Mouse (Mus musculus) hindbrain, embryonic 11.5 days (tissue): ENCODE measurements around the gene St6galnac3. TPM values are rescaled to one million over a fixed set of nuclear protein-coding genes. Genes with fewer than 3 reads are reported as not detected.

Experiments used
- ATAC-seq: fragments of 200-750 bp; cut with Nextera tagmentation; 2 replicates; pipeline ENCODE4 v1.8.0; 2017; ENCODE audit warnings: mild to moderate bottlenecking, moderate TSS enrichment, moderate library complexity; ENCODE audit not compliant: low FRiP score
- DNase-seq: peaks from one replicate; pipeline ENCODE4 v3.0.0-alpha.2; 2015; ENCODE audit warnings: low spot score
- H3K27ac ChIP-seq: fragments of 300-500 bp; sonication (generic); 2 replicates; pipeline ENCODE4 v1.5.1; 2014; ENCODE audit warnings: mild to moderate bottlenecking, low read depth, low read length
- H3K27me3 ChIP-seq: fragments of 300-500 bp; sonication (generic); 2 replicates; pipeline ENCODE4 v1.6.1; 2014; ENCODE audit warnings: mild to moderate bottlenecking, low read length, moderate library complexity, mixed read lengths; ENCODE audit not compliant: control insufficient read depth, insufficient read depth
- H3K36me3 ChIP-seq: fragments of 300-500 bp; sonication (generic); 2 replicates; pipeline ENCODE4 v1.6.1; 2014; ENCODE audit warnings: mild to moderate bottlenecking, low read length, moderate library complexity, mixed read lengths; ENCODE audit not compliant: control insufficient read depth, insufficient read depth
- H3K4me1 ChIP-seq: fragments of 300-500 bp; sonication (generic); replicated peaks from 2 replicates; pipeline ENCODE4 v1.6.1; 2014; ENCODE audit warnings: low read length, mixed read lengths; ENCODE audit not compliant: control insufficient read depth, insufficient read depth
- H3K4me2 ChIP-seq: fragments of 300-500 bp; sonication (generic); replicated peaks from 2 replicates; pipeline ENCODE4 v1.6.1; 2014; ENCODE audit warnings: mild to moderate bottlenecking, low read depth, low read length
- H3K4me3 ChIP-seq: fragments of 300-500 bp; sonication (generic); 2 replicates; pipeline ENCODE4 v1.5.1; 2014; ENCODE audit warnings: low read depth, low read length
- H3K9ac ChIP-seq: fragments of 300-500 bp; sonication (generic); 2 replicates; pipeline ENCODE4 v1.6.1; 2014; ENCODE audit warnings: low read depth, low read length
- H3K9me3 ChIP-seq: fragments of 300-500 bp; sonication (generic); 2 replicates; pipeline ENCODE4 v1.6.1; 2016; ENCODE audit warnings: low read length; ENCODE audit not compliant: control insufficient read depth
- WGBS: fragments of 180-500 bp; shearing (Covaris S2); extraction: QIAGEN DNeasy Blood & Tissue Kit; methylation state at CpG from one replicate; pipeline ENCODE4 v1.1.7; 2014; 5-methylcytosine and 5-hydroxymethylcytosine counted together
- polyA plus RNA-seq: library from polyadenylated mRNA; unstranded; fragments of >200 nt; fragmentation: Nextera tagmentation; extraction: Ambion mirVana; gene quantifications from 2 replicates; pipeline ENCODE4 v1.2.1, GENCODE M21; 2014

Gene St6galnac3
- polyA plus RNA-seq, 1 experiment from 2014 or later = 34.8 TPM

DNA sequence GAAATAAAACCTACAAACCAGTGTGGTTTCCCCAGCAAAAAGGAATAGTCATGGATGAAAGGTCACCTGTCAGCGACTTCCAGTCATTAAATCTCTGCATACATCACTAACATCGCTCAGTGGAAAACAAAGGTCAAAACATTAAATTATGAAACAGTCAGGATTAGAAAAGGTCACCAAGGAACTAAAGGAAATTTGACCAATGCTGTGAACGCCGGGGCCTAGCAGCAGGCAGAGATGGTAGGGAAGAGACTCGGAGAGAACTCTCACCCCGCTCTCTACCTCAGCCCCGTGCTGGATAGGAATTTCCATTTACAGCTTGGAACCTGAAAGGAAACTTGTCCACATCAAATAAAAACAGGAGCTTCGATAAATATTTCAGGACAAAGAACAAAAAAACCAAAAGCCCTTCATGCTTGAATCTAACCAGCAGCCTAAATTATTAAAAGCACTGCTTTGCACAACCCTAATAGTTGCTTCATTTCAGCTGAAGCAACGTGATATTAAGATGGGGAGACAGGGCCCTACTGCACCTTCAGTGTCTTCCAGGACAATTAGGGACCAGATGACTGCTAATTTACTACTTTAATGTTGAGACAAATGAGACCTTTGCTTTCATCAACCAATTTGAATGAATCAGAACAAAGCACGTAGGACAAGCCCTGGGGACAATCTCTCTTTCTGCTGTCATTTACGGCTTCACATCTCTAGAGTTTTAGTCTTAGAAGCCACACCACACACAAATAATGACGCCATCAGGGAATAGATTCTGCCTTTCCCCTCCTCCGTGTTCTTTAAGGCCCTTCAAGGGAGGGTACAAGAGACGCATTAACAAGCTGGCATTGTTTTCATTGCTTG lies 303.7 kb downstream of the St6galnac3 start:
- WGBS = 70% methylated on average over 14 of the region's 14 CpGs
- ATAC-seq (no peak), DNase-seq (no peak)
- Histone ChIP-seq H3K9me3 (no peaks in the 10 kb centered on the region), H3K9ac (no peak overlapping the region), H3K36me3 (no peaks in the 10 kb centered on the region), H3K4me2 (no peak overlapping the region), H3K4me1 (no peaks in the 10 kb centered on the region), H3K27me3 (no peaks in the 10 kb centered on the region), H3K4me3 (no peak overlapping the region), H3K27ac (no peak overlapping the region)

GRCm38 (mm10) chr3:153419331-153419730 lies 305.6 kb downstream of the St6galnac3 start:
- ATAC-seq = no peak
- WGBS = 86% methylated on average over 7 of the region's 7 CpGs

DNA sequence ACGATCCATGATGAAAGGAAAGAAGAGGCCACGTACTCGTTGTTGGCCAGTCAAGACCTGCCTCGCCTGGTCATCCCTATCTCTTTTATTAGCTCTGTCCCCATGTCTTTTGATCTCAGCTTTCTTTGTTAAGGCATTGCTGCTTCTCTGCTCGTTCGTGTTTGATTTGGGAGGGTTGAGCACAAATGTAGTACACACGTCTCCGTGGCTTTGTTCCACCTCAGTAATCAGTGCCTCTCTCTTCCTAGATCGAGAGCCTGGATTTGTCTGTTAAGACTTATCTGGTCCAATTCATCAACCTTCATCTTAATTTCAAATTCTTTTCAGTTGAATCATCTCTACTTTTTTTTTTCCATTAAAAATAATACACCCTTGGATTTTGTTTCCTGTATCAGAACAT lies 308.0 kb downstream of the St6galnac3 start:
- Histone ChIP-seq H3K4me2 (no peak overlapping the region), H3K27me3 (no peaks in the 10 kb centered on the region), H3K27ac (no peak overlapping the region), H3K9ac (no peak overlapping the region), H3K9me3 (no peaks in the 10 kb centered on the region), H3K36me3 (no peaks in the 10 kb centered on the region), H3K4me1 (no peaks in the 10 kb centered on the region), H3K4me3 (no peak overlapping the region)
- ATAC-seq (no peak), DNase-seq (no peak)
- 66% methylated on average over 9 of the region's 9 CpGs for WGBS

More at GRCm38 (mm10) chr3:153419331-153419730, 305.6 kb downstream of the St6galnac3 start:
- H3K27me3 ChIP-seq = no peaks in the 10 kb centered on the region
- no peak overlapping the region for H3K4me2 ChIP-seq
- H3K4me1 ChIP-seq = no peaks in the 10 kb centered on the region
- H3K9me3 ChIP-seq = no peaks in the 10 kb centered on the region
- H3K36me3 ChIP-seq = no peaks in the 10 kb centered on the region
- no peak overlapping the region for H3K9ac ChIP-seq
- H3K27ac ChIP-seq = no peak overlapping the region
- no peak for DNase-seq
- H3K4me3 ChIP-seq = no peak overlapping the region

DNA sequence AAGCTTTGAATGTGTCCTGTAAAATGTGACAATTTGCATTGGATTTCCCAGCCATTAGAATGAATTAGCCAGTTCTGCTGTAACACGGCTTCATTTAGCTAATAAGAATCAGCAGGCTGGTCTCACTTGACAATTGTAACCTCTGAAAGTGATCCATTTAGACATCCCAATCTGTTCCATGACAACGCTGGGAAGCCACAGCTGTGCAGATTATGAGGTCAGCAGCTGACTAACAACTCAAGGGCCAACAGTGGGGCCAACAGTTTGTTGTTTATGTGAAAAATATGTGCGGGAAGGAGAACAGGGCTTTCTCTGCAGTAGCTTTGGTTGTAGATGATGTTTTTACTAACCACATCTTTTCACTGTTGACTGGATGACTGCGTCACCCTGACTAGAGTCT lies 308.6 kb downstream of the St6galnac3 start:
- ATAC-seq = no peak
- DNase-seq = no peak
- 85% methylated on average over 4 of the region's 4 CpGs for WGBS
- Histone ChIP-seq H3K4me1 (no peaks in the 10 kb centered on the region), H3K27me3 (no peaks in the 10 kb centered on the region), H3K9ac (no peak overlapping the region), H3K4me3 (no peak overlapping the region), H3K27ac (no peak overlapping the region), H3K36me3 (no peaks in the 10 kb centered on the region), H3K9me3 (no peaks in the 10 kb centered on the region), H3K4me2 (no peak overlapping the region)

GRCm38 (mm10) chr3:153414132-153414531 lies 310.8 kb downstream of the St6galnac3 start:
- Histone ChIP-seq H3K4me3 (no peak overlapping the region), H3K27ac (no peak overlapping the region), H3K9me3 (no peaks in the 10 kb centered on the region), H3K4me1 (no peaks in the 10 kb centered on the region), H3K4me2 (no peak overlapping the region), H3K36me3 (no peaks in the 10 kb centered on the region), H3K9ac (no peak overlapping the region), H3K27me3 (no peaks in the 10 kb centered on the region)
- WGBS = 84% methylated on average over 2 of the region's 2 CpGs
- DNase-seq = no peak
- ATAC-seq = no peak

GRCm38 (mm10) chr3:153409286-153409685 lies 315.7 kb downstream of the St6galnac3 start:
- H3K4me2 ChIP-seq = no peak overlapping the region
- no peak overlapping the region for H3K9ac ChIP-seq
- DNase-seq (peak; percentile 27), ATAC-seq (no peak; the same call in 1 of the 2 replicates)
- H3K36me3 ChIP-seq = no peaks in the 10 kb centered on the region
- H3K27me3 ChIP-seq = no peaks in the 10 kb centered on the region
- H3K27ac ChIP-seq = no peak overlapping the region
- H3K4me3 ChIP-seq = no peak overlapping the region
- H3K4me1 ChIP-seq = no peaks in the 10 kb centered on the region
- H3K9me3 ChIP-seq = no peaks in the 10 kb centered on the region
- WGBS = 65% methylated on average over 9 of the region's 9 CpGs

- Histone ChIP-seq H3K36me3 (no peaks in the 10 kb centered on the region), H3K9me3 (no peaks in the 10 kb centered on the region), H3K9ac (no peak overlapping the region), H3K4me3 (no peak overlapping the region), H3K4me2 (no peak overlapping the region), H3K27me3 (no peaks in the 10 kb centered on the region), H3K4me1 (no peaks in the 10 kb centered on the region), H3K27ac (no peak overlapping the region)
- WGBS = 91% methylated on average over 6 of the region's 6 CpGs
- ATAC-seq (no peak), DNase-seq (no peak)
These were observed 316.6 kb downstream of the St6galnac3 start for GRCm38 (mm10) chr3:153408361-153408760.

DNA sequence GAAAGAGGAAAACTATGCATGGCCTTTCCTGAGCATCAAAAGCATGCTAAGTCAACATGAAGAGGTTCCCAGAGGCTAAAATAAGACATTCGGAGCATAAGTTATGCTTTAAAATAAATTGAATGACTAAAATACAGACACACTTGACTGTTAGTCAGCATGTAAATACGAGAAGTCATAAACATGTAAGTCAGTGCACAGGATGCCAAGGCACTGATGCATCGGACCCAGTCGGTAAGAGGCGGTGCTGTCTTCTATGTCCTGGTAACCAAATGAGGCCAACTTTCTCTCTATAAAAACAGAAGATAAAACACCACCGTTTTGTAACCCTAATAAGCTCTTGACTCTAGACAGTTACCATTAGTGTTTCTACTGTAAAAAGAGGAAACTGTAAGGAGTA lies 317.3 kb downstream of the St6galnac3 start:
- Histone ChIP-seq H3K4me3 (no peak overlapping the region), H3K4me1 (no peaks in the 10 kb centered on the region), H3K9me3 (no peaks in the 10 kb centered on the region), H3K27ac (no peak overlapping the region), H3K36me3 (no peaks in the 10 kb centered on the region), H3K4me2 (no peak overlapping the region), H3K27me3 (no peaks in the 10 kb centered on the region), H3K9ac (no peak overlapping the region)
- DNase-seq (no peak), ATAC-seq (no peak)
- WGBS = 92% methylated on average over 6 of the region's 6 CpGs

GRCm38 (mm10) chr3:153406858-153407257 lies 318.1 kb downstream of the St6galnac3 start:
- H3K4me1 ChIP-seq = no peaks in the 10 kb centered on the region
- no peak overlapping the region for H3K4me3 ChIP-seq
- ATAC-seq (no peak), DNase-seq (no peak)
- no peaks in the 10 kb centered on the region for H3K27me3 ChIP-seq
- H3K27ac ChIP-seq = no peak overlapping the region
- H3K36me3 ChIP-seq = no peaks in the 10 kb centered on the region
- H3K9ac ChIP-seq = no peak overlapping the region
- WGBS = 90% methylated on average over 1 of the region's 1 CpGs
- H3K9me3 ChIP-seq = no peaks in the 10 kb centered on the region
- no peak overlapping the region for H3K4me2 ChIP-seq
